Mouse (Mus musculus) c-Kit-positive CD71-positive TER-119-negative erythroid progenitor cells, embryonic 14.5 days (primary cell): Measurements from ENCODE around the gene Arnt.
A peak's percentile ranks its signal among the peaks of the same experiment; 100 is the strongest.
"Not testable (repeated sequence)": the region's sequence is repeated elsewhere in the genome, so short reads cannot be mapped to it uniquely, and the experiment has no call there.

Experiments used
- DNase-seq: peaks from one replicate; pipeline ENCODE4 v3.0.0-alpha.2; 2013; ENCODE audit warnings: low read depth

Arnt gene

GRCm38 (mm10) chr3:95434136-95434982, at the start of gene Arnt:
TSS of gene Arnt (plus strand) at chr3:95434388.
- peak; percentile 96 for DNase-seq

- no peak for DNase-seq
Measured at GRCm38 (mm10) chr3:95385401-95386075, 48.6 kb upstream of the Arnt start.

DNA sequence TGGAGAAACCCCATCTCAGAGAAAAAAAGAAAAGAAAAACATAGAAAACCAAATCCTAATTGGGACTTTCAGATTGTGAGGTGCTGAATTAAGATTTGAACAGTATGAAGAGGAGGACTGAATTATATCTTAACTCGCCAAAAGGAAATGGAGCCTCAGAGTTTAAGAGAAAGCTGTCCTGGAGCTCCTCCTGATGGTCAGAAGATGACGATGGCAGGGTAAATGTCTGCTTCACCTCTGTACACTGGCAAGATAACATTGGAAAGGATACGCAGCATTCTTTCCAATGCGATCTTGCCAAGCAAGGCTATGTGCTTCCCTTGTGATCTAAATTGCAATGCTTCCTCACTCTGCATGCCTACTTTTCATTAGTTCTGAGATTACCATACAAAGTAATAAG, 39.8 kb upstream of the Arnt start:
- peak; percentile 36 for DNase-seq

GRCm38 (mm10) chr3:95402741-95403140, 31.4 kb upstream of the Arnt start, which contains the start of gene 4930558C23Rik:
TSS of gene 4930558C23Rik (minus strand) at chr3:95402841.
- no peak for DNase-seq

DNA sequence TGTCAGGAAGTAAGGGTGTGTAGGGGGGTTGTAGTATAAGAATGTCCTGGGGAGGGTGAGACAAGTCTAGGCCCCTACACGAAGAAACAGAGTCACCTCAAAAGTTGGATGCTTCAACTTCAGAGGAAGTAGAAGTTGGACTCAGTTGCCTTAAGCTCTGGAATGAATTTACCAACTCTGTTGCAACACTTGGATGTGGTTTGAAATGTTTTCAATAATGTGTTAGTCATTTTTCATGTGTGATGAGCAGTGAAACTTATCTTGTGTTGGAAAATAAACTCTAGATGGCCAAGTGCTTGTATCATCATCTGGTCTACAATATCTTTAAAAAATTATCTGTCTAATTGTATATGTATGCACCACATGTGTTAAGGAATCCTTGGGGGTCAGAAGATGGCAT, 26.5 kb upstream of the Arnt start:
- DNase-seq: no peak

GRCm38 (mm10) chr3:95408852-95409251, 25.3 kb upstream of the Arnt start:
- DNase-seq: no peak

DNA sequence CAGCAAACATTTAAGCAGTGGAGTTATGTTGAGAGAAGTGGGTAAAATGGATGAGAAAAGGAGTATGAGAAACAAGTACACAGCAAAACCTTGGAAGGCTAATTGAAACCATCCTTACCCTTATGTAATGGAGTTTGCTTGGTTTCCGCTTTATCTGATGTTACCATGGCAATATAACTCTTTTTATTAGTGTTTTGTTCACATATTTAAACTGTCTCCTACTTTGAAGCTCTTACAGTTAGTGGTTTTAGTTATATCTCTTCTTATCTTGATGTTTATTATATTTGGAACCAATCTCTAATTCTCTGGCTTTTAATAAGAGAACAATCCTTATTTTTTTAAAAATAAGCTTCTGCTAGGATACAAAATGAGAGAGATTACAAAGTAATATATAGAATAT, 21.9 kb upstream of the Arnt start:
- DNase-seq: no peak

- DNase-seq: no peak
Measured at GRCm38 (mm10) chr3:95417866-95418265, 16.3 kb upstream of the Arnt start.

DNA sequence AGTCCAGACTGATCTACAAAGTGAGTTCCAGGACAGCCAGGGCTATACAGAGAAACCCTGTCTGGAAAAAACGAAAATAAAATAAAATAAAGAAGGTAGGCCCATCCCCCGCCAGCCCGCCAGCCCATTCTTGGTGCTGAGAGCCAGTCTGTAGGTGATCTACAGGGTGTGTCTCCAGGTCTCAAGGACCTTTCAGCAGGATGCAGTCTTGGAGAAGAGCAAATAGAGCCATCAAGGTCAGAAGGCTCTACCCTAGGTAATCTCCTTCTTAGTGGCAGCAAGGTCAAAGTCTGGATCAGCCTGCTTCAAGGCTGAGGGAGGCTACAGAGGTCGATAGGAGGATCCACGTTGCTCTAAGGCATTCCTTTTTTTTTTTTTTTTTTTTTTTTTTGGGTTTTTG, 7.7 kb upstream of the Arnt start:
- not testable (repeated sequence) for DNase-seq

- DNase-seq: not testable (repeated sequence)
Measured at GRCm38 (mm10) chr3:95427117-95427890, 6.9 kb upstream of the Arnt start.

- not testable (repeated sequence) for DNase-seq
Measured at GRCm38 (mm10) chr3:95427891-95428238, 6.3 kb upstream of the Arnt start.

- DNase-seq: not testable (repeated sequence)
Measured at GRCm38 (mm10) chr3:95428423-95428822, 5.8 kb upstream of the Arnt start.

GRCm38 (mm10) chr3:95433301-95433915, 780 bp upstream of the Arnt start:
- no peak for DNase-seq

GRCm38 (mm10) chr3:95434983-95435370, 789 bp downstream of the Arnt start:
- peak; percentile 30 for DNase-seq

- no peak for DNase-seq
Measured at GRCm38 (mm10) chr3:95435561-95435960, 1.4 kb downstream of the Arnt start.

DNA sequence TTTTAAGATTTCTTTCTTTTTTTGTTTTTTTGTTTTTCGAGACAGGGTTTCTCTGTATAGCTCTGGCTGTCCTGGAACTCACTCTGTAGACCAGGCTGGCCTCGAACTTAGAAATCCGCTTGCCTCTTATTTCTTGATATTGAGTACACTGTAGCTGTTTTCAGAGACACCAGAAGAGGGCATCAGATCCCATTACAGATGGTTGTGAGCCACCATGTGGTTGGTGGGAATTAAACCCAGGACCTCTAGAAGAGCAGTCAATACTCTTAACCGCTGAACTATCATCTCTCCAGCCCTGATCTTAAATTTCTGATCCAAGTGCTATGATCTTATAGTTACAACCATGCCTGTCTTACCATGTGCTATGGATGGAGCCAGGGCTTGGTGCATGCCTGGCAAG, 4.4 kb downstream of the Arnt start:
- DNase-seq: not testable (repeated sequence)

GRCm38 (mm10) chr3:95439670-95440069, 5.5 kb downstream of the Arnt start:
- DNase-seq: no peak

DNA sequence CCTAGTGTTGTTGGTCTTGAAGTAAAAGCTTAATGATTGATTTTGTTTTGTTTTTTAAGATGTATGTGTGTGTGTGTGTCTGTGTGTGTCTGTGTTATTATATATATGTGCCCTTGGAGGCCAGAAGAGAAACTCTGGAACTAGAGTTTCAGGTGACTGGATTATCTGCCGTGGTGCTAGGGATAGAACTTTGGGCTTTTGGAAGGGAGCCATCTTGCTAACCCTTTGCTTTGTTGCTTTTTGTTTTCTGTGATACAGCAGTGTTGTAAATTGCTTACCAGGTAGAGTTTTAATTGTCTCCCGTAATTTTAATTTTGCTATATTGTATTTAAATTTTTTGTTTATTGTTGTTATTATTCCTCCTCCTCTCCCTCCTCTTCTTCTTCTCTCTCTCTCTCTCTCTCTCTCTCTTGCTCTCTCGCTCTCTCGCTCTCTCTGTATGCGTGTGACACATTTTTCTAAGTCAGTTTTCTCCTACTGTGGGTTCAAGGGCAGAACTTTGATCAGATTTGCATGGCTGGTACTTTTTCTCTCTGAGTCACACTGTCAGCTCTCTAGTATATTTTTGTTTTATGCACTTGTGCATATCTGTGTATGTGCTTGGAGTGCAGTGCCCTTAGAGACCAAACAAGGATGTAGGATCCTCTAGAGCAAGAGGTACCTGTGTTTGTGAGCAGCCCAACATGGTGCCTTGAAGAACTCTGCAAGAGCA, 8.4 kb downstream of the Arnt start:
- DNase-seq: no peak

DNA sequence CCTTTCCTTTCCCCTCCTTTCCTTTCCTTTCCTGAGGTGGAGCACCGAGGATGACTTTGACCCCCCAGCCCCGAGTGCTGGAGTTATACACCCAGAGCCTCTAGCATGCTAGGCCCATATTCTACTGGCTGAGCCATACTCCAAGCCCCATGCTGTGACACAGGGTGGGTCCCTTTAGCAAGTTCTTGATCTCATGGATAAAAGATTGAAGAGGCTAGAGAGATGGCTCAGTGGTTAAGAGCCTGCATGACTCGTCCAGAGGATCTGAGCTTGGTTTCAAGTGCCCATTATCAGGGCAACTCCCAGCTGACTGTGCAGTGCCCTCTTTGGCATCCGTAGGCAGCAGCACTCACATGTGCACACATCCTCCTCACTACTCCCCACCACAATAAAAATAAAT, 11.1 kb downstream of the Arnt start:
- no peak for DNase-seq

- DNase-seq: peak; percentile 64
Measured at GRCm38 (mm10) chr3:95450408-95450807, 16.2 kb downstream of the Arnt start.

DNA sequence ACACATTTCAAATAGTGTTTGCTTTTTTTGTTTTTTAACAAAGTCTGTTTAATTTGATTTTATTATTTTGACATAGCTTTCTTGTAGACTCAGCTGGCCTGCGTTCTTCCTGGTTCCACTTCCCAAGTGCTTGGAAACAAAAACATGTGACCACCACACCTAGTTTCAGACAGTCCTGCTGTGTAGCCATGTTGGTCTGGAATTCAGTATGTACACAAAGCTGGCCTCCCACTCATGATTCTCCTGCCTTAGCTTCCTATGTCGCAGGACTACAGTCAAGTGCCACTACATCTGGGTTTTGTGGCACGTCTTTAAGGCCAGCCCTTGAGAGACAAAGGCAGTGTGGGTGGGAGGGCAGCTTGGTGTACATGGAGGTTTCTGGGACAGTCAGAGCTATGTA, 16.7 kb downstream of the Arnt start:
- DNase-seq: no peak

- DNase-seq: no peak
Measured at GRCm38 (mm10) chr3:95456367-95456766, 22.2 kb downstream of the Arnt start.
